Mouse (Mus musculus) stomach, embryonic 15.5 days (tissue): ENCODE data around the gene Cacna1f. TPM values are rescaled to one million over a fixed set of nuclear protein-coding genes. Genes with fewer than 3 reads are reported as not detected.

Source experiments
- ATAC-seq: fragments of 200-750 bp; cut with Nextera tagmentation; 2 replicates; pipeline ENCODE4 v1.8.0; 2017; ENCODE audit warnings: low read depth, moderate number of reproducible peaks, moderate TSS enrichment; ENCODE audit not compliant: insufficient read depth, low FRiP score
- H3K27ac ChIP-seq: fragments of 300-500 bp; sonication (generic); 2 replicates; pipeline ENCODE4 v1.5.1; 2015; ENCODE audit warnings: mild to moderate bottlenecking, inconsistent platforms
- H3K27me3 ChIP-seq: fragments of 300-500 bp; sonication (generic); replicated peaks from 2 replicates; pipeline ENCODE4 v1.6.1; 2015; ENCODE audit warnings: inconsistent platforms
- H3K36me3 ChIP-seq: fragments of 300-500 bp; sonication (generic); 2 replicates; pipeline ENCODE4 v1.6.1; 2015; ENCODE audit warnings: inconsistent platforms
- H3K4me1 ChIP-seq: fragments of 300-500 bp; sonication (generic); 2 replicates; pipeline ENCODE4 v1.6.1; 2015; ENCODE audit warnings: inconsistent platforms
- H3K4me2 ChIP-seq: fragments of 300-500 bp; sonication (generic); 2 replicates; pipeline ENCODE4 v1.6.1; 2015; ENCODE audit warnings: mild to moderate bottlenecking, inconsistent platforms
- H3K4me3 ChIP-seq: fragments of 300-500 bp; sonication (generic); replicated peaks from 2 replicates; pipeline ENCODE4 v1.5.1; 2015; ENCODE audit warnings: inconsistent platforms
- H3K9ac ChIP-seq: fragments of 300-500 bp; sonication (generic); 2 replicates; pipeline ENCODE4 v1.6.1; 2015; ENCODE audit warnings: inconsistent platforms
- H3K9me3 ChIP-seq: fragments of 300-500 bp; sonication (generic); 2 replicates; pipeline ENCODE4 v1.6.1; 2016; ENCODE audit warnings: inconsistent platforms
- WGBS: fragments of 180-500 bp; shearing (Covaris S2); methylation state at CpG from one replicate; pipeline ENCODE4 v1.1.7; 2015; 5-methylcytosine and 5-hydroxymethylcytosine counted together
- polyA plus RNA-seq: library from polyadenylated mRNA; unstranded; fragments of >200 nt; fragmentation: Nextera tagmentation; extraction: Ambion mirVana; gene quantifications from 2 replicates; pipeline ENCODE4 v1.2.1, GENCODE M21; 2015

Gene Cacna1f
- polyA plus RNA-seq, 1 experiment from 2014 or later = not detected

GRCm38 (mm10) chrX:7583881-7584280 is 23.0 kb upstream of the Cacna1f start:
- ATAC-seq = no peak
- H3K4me2 ChIP-seq = no peak overlapping the region
- H3K4me3 ChIP-seq = no peak overlapping the region
- no peak overlapping the region for H3K9ac ChIP-seq
- H3K9me3 ChIP-seq = no peaks in the 10 kb centered on the region
- WGBS = 88% methylated on average over 11 of the region's 11 CpGs
- no peak overlapping the region for H3K27ac ChIP-seq
- no peaks in the 10 kb centered on the region for H3K4me1 ChIP-seq
- no peaks in the 10 kb centered on the region for H3K36me3 ChIP-seq
- H3K27me3 ChIP-seq = no peaks in the 10 kb centered on the region

GRCm38 (mm10) chrX:7586356-7586755 is 20.5 kb upstream of the Cacna1f start:
- Histone ChIP-seq H3K4me1 (no peaks in the 10 kb centered on the region), H3K27me3 (no peaks in the 10 kb centered on the region), H3K4me2 (no peak overlapping the region), H3K4me3 (no peak overlapping the region), H3K9me3 (no peaks in the 10 kb centered on the region), H3K9ac (no peak overlapping the region), H3K27ac (no peak overlapping the region), H3K36me3 (no peaks in the 10 kb centered on the region)
- WGBS = 86% methylated on average over 4 of the region's 5 CpGs
- ATAC-seq = no peak

GRCm38 (mm10) chrX:7595371-7595770 is 11.5 kb upstream of the Cacna1f start:
- Histone ChIP-seq H3K9ac (no peak overlapping the region), H3K9me3 (no peaks in the 10 kb centered on the region), H3K4me2 (no peak overlapping the region), H3K4me3 (no peak overlapping the region), H3K36me3 (no peaks in the 10 kb centered on the region), H3K27ac (no peak overlapping the region), H3K27me3 (no peaks in the 10 kb centered on the region), H3K4me1 (no peaks in the 10 kb centered on the region)
- WGBS = 80% methylated on average over 9 of the region's 9 CpGs
- no peak for ATAC-seq

GRCm38 (mm10) chrX:7604004-7604403 is 2.9 kb upstream of the Cacna1f start:
- 85% methylated on average over 7 of the region's 7 CpGs for WGBS

GRCm38 (mm10) chrX:7604879-7605574 is 1.9 kb upstream of the Cacna1f start, which contains the start of gene Ccdc22:
Gene Ccdc22 (minus strand): TSS chrX:7605517.
- 12% methylated on average over 28 of the region's 28 CpGs for WGBS
- H3K4me2 ChIP-seq = peak within 1 kb of the TSS; percentile 48
- no peak within 1 kb of the TSS for H3K9ac ChIP-seq
- no peaks in the 10 kb centered on the region for H3K27me3 ChIP-seq
- no peaks in the 10 kb centered on the region for H3K36me3 ChIP-seq
- peak within 1 kb of the TSS; percentile 50 for H3K4me3 ChIP-seq
- no peaks in the 10 kb centered on the region for H3K4me1 ChIP-seq
- H3K9me3 ChIP-seq = no peaks in the 10 kb centered on the region
- 0 out of 2 replicates have a peak within 1 kb of the TSS, but pooled peaks have one; percentile 21 for H3K27ac ChIP-seq
- peak; percentile 90 for ATAC-seq

More at GRCm38 (mm10) chrX:7604004-7604403, 2.9 kb upstream of the Cacna1f start:
- Histone ChIP-seq H3K9me3 (no peaks in the 10 kb centered on the region), H3K36me3 (no peaks in the 10 kb centered on the region), H3K9ac (no peak overlapping the region), H3K4me1 (no peaks in the 10 kb centered on the region), H3K4me2 (no peak overlapping the region), H3K27me3 (no peaks in the 10 kb centered on the region), H3K27ac (no peak overlapping the region), H3K4me3 (0 out of 2 replicates have a peak overlapping the region, but pooled peaks have one; percentile 50)
- ATAC-seq = no peak

- Histone ChIP-seq H3K27me3 (no peaks in the 10 kb centered on the region), H3K4me1 (no peaks in the 10 kb centered on the region), H3K9ac (no peak overlapping the region), H3K4me2 (0 out of 2 replicates have a peak overlapping the region, but pooled peaks have one; percentile 21), H3K36me3 (no peaks in the 10 kb centered on the region), H3K27ac (no peak overlapping the region), H3K9me3 (no peaks in the 10 kb centered on the region), H3K4me3 (peak overlapping the region; percentile 50; the same call in 1 of the 2 replicates)
- WGBS = 37% methylated on average over 8 of the region's 8 CpGs
- peak; percentile 32; the same call in 1 of the 2 replicates for ATAC-seq
These were observed 1.3 kb upstream of the Cacna1f start for GRCm38 (mm10) chrX:7605575-7605941.

GRCm38 (mm10) chrX:7610035-7610434 is 3.2 kb downstream of the Cacna1f start:
- no peaks in the 10 kb centered on the region for H3K36me3 ChIP-seq
- H3K4me2 ChIP-seq = peak overlapping the region; percentile 81
- peak overlapping the region; percentile 40 for H3K4me3 ChIP-seq
- no peak overlapping the region for H3K9ac ChIP-seq
- no peaks in the 10 kb centered on the region for H3K27me3 ChIP-seq
- H3K27ac ChIP-seq = no peak overlapping the region
- no peaks in the 10 kb centered on the region for H3K4me1 ChIP-seq
- no peaks in the 10 kb centered on the region for H3K9me3 ChIP-seq
- 31% methylated on average over 21 of the region's 21 CpGs for WGBS
- ATAC-seq = no peak; the same call in 1 of the 2 replicates

- no peak overlapping the region for H3K27ac ChIP-seq
- H3K4me2 ChIP-seq = peak overlapping the region; percentile 81
- ATAC-seq = no peak
- WGBS = 30% methylated on average over 26 of the region's 26 CpGs
- H3K9ac ChIP-seq = no peak overlapping the region
- H3K27me3 ChIP-seq = no peaks in the 10 kb centered on the region
- H3K4me3 ChIP-seq = peak overlapping the region; percentile 40
- H3K9me3 ChIP-seq = no peaks in the 10 kb centered on the region
- no peaks in the 10 kb centered on the region for H3K36me3 ChIP-seq
- no peaks in the 10 kb centered on the region for H3K4me1 ChIP-seq
These were observed 3.8 kb downstream of the Cacna1f start for GRCm38 (mm10) chrX:7610536-7611258.

GRCm38 (mm10) chrX:7617889-7618551 is 11.1 kb downstream of the Cacna1f start:
- Histone ChIP-seq H3K9me3 (no peaks in the 10 kb centered on the region), H3K9ac (no peak overlapping the region), H3K4me1 (no peaks in the 10 kb centered on the region), H3K4me3 (no peak overlapping the region), H3K36me3 (no peaks in the 10 kb centered on the region), H3K27ac (no peak overlapping the region), H3K4me2 (no peak overlapping the region), H3K27me3 (no peaks in the 10 kb centered on the region)
- no peak for ATAC-seq
- WGBS = 76% methylated on average over 12 of the region's 12 CpGs

GRCm38 (mm10) chrX:7632560-7632959 is 25.7 kb downstream of the Cacna1f start:
- no peaks in the 10 kb centered on the region for H3K36me3 ChIP-seq
- ATAC-seq = no peak
- 85% methylated on average over 6 of the region's 6 CpGs for WGBS
- H3K27ac ChIP-seq = no peak overlapping the region
- no peak overlapping the region for H3K9ac ChIP-seq
- no peaks in the 10 kb centered on the region for H3K9me3 ChIP-seq
- H3K4me2 ChIP-seq = no peak overlapping the region
- H3K4me1 ChIP-seq = no peaks in the 10 kb centered on the region
- no peak overlapping the region for H3K4me3 ChIP-seq
- no peaks in the 10 kb centered on the region for H3K27me3 ChIP-seq

- Histone ChIP-seq H3K9ac (no peak overlapping the region), H3K27ac (no peak overlapping the region), H3K9me3 (no peaks in the 10 kb centered on the region), H3K4me2 (no peak overlapping the region), H3K36me3 (no peaks in the 10 kb centered on the region), H3K27me3 (no peaks in the 10 kb centered on the region), H3K4me3 (no peak overlapping the region), H3K4me1 (no peaks in the 10 kb centered on the region)
- ATAC-seq = no peak
- WGBS = 60% methylated on average over 3 of the region's 3 CpGs
These were observed 28.2 kb downstream of the Cacna1f start for GRCm38 (mm10) chrX:7635101-7635500.
